Mouse (Mus musculus) lung, adult 2 months (tissue): Measurements from ENCODE around the gene Camk2d. TPM values are rescaled to one million over a fixed set of nuclear protein-coding genes. Genes with fewer than 3 reads are reported as not detected.
A peak's percentile ranks its signal among the peaks of the same experiment; 100 is the strongest.

ENCODE experiments used
- DNase-seq: peaks from one replicate; pipeline ENCODE4 v3.0.0; 2022
- H3K4me1 ChIP-seq: fragments of 200-500 bp; 2 replicates; pipeline ENCODE4 v1.6.1; 2011; ENCODE audit warnings: low read length; ENCODE audit not compliant: control insufficient read depth, insufficient read depth
- H3K4me3 ChIP-seq: fragments of 200-500 bp; replicated peaks from 2 replicates; pipeline ENCODE3; 2011; ENCODE audit warnings: low read depth, mild to moderate bottlenecking, control low read depth, low read length; ENCODE audit errors: extremely low read depth
- CTCF ChIP-seq: fragments of 200-500 bp; IDR thresholded peaks from 2 replicates; pipeline ENCODE4 v1.5.1; 2011; ENCODE audit warnings: mild to moderate bottlenecking, low read length, control low read depth; ENCODE audit not compliant: insufficient read depth
- POLR2A ChIP-seq: fragments of 200-500 bp; IDR thresholded peaks from 2 replicates; pipeline ENCODE4 v1.6.1; 2011; ENCODE audit warnings: low read depth, mild to moderate bottlenecking, control low read depth, low read length, borderline replicate concordance; ENCODE audit errors: extremely low read depth
- WGBS: fragments of 180-500 bp; shearing (Covaris S2); methylation state at CpG from one replicate; pipeline ENCODE4 v1.1.7; 2018; 5-methylcytosine and 5-hydroxymethylcytosine counted together
- polyA plus RNA-seq: library from polyadenylated mRNA; depleted of rRNA; stranded (reverse); fragments of >200 nt; gene quantifications from 2 replicates; pipeline ENCODE4 v1.2.3, GENCODE M21; 2012

Camk2d gene
- polyA plus RNA-seq, 1 experiment: 61.4 TPM

GRCm38 (mm10) chr3:126747628-126748027, 151.5 kb downstream of the Camk2d start:
- H3K4me1 ChIP-seq: peaks cover 6% of the 10 kb centered on the region; the same call in 1 of the 2 replicates
- no peak for DNase-seq
- 70% methylated on average over 3 of the region's 3 CpGs for WGBS
- TF ChIP-seq POLR2A (no peak), CTCF (no peak)
- no peak overlapping the region for H3K4me3 ChIP-seq

- DNase-seq: no peak
- 68% methylated on average over 7 of the region's 7 CpGs for WGBS
- no peak for TF ChIP-seq CTCF
- TF ChIP-seq POLR2A: no peak
- no peak overlapping the region for H3K4me3 ChIP-seq
- no peaks in the 10 kb centered on the region for H3K4me1 ChIP-seq
Measured at GRCm38 (mm10) chr3:126751377-126752098, 155.4 kb downstream of the Camk2d start.

GRCm38 (mm10) chr3:126752978-126753377, 156.9 kb downstream of the Camk2d start:
- no peak for TF ChIP-seq CTCF
- TF ChIP-seq POLR2A: no peak
- WGBS: 80% methylated on average over 6 of the region's 6 CpGs
- Histone ChIP-seq H3K4me3 (no peak overlapping the region), H3K4me1 (no peaks in the 10 kb centered on the region)
- DNase-seq: no peak

GRCm38 (mm10) chr3:126758398-126758797, 162.3 kb downstream of the Camk2d start:
- WGBS: 77% methylated on average over 1 of the region's 1 CpGs
- no peak for DNase-seq
- TF ChIP-seq POLR2A: no peak
- TF ChIP-seq CTCF: no peak
- no peaks in the 10 kb centered on the region for H3K4me1 ChIP-seq
- no peak overlapping the region for H3K4me3 ChIP-seq

GRCm38 (mm10) chr3:126760608-126761007, 164.5 kb downstream of the Camk2d start:
- no peaks in the 10 kb centered on the region for H3K4me1 ChIP-seq
- no peak for DNase-seq
- H3K4me3 ChIP-seq: no peak overlapping the region
- WGBS: 78% methylated on average over 3 of the region's 3 CpGs
- TF ChIP-seq CTCF (no peak), POLR2A (no peak)

- no peaks in the 10 kb centered on the region for H3K4me1 ChIP-seq
- 93% methylated on average over 4 of the region's 4 CpGs for WGBS
- TF ChIP-seq POLR2A: no peak
- no peak for TF ChIP-seq CTCF
Measured at GRCm38 (mm10) chr3:126764745-126765144, 168.6 kb downstream of the Camk2d start.

GRCm38 (mm10) chr3:126770056-126770455, 174.0 kb downstream of the Camk2d start:
- TF ChIP-seq CTCF (no peak), POLR2A (no peak)
- WGBS: 46% methylated on average over 6 of the region's 6 CpGs
- H3K4me3 ChIP-seq: no peak overlapping the region
- no peaks in the 10 kb centered on the region for H3K4me1 ChIP-seq
- no peak for DNase-seq

More at GRCm38 (mm10) chr3:126764745-126765144, 168.6 kb downstream of the Camk2d start:
- H3K4me3 ChIP-seq: no peak overlapping the region
- DNase-seq: no peak

GRCm38 (mm10) chr3:126771032-126771431, 174.9 kb downstream of the Camk2d start:
- TF ChIP-seq CTCF (no peak), POLR2A (no peak)
- WGBS: 79% methylated on average over 8 of the region's 8 CpGs
- no peak overlapping the region for H3K4me3 ChIP-seq
- no peak for DNase-seq
- no peaks in the 10 kb centered on the region for H3K4me1 ChIP-seq

GRCm38 (mm10) chr3:126771541-126771940, 175.4 kb downstream of the Camk2d start:
- peak; percentile 76 for DNase-seq
- TF ChIP-seq CTCF: peak; percentile 94
- TF ChIP-seq POLR2A: no peak
- no peaks in the 10 kb centered on the region for H3K4me1 ChIP-seq
- H3K4me3 ChIP-seq: no peak overlapping the region
- 14% methylated on average over 6 of the region's 6 CpGs for WGBS

GRCm38 (mm10) chr3:126776001-126776400, 179.9 kb downstream of the Camk2d start:
- Histone ChIP-seq H3K4me1 (peaks cover 5% of the 10 kb centered on the region), H3K4me3 (no peak overlapping the region)
- TF ChIP-seq CTCF: no peak
- TF ChIP-seq POLR2A: no peak
- DNase-seq: no peak

- WGBS: 96% methylated on average over 9 of the region's 9 CpGs
- Histone ChIP-seq H3K4me1 (peaks cover 5% of the 10 kb centered on the region), H3K4me3 (no peak overlapping the region)
- no peak for DNase-seq
- no peak for TF ChIP-seq POLR2A
- TF ChIP-seq CTCF: no peak
Measured at GRCm38 (mm10) chr3:126777101-126777500, 181.0 kb downstream of the Camk2d start.
